10 mouse cellular contexts compared by ENCODE assay signal in genomic region chr6:38252139-38252538, GRCm38 (mm10). TPM values are rescaled to one million over a fixed set of nuclear protein-coding genes. Genes with fewer than 3 reads are reported as not detected.
DNase-seq lines count a peak whose midpoint lies in the region; ATAC-seq and TF ChIP-seq lines count a peak whose summit lies in the region.
"Had no signal": no experiment of that assay in that cellular context is flagged by ENCODE, and none has a peak within 500 bp of the region (broad histone marks: within the 10 kb centered on the region; RNA-seq: fewer than 3 reads in every experiment).

No protein-coding gene starts in this region.

- no peak overlapping the region for H3K27ac ChIP-seq in lung, embryonic 14.5 days (ENCODE audit: low read depth)
- peak overlapping the region; percentile 98; the same call in 1 of the 2 replicates for H3K27ac ChIP-seq in hindbrain, embryonic 14.5 days
- 0 out of 2 replicates have a peak overlapping the region, but pooled peaks have one; percentile 4 for H3K27ac ChIP-seq in limb, embryonic 13.5 days
- H3K27ac ChIP-seq in stomach, postnatal 0 days (replicated peaks), result no peak overlapping the region
- H3K27ac ChIP-seq in liver, postnatal 0 days (ENCODE audit: low read depth), result no peak overlapping the region

- H3K9ac ChIP-seq in lung, embryonic 14.5 days, result no peak overlapping the region
- H3K9ac ChIP-seq in hindbrain, embryonic 14.5 days, result peak overlapping the region; percentile 100
- peak overlapping the region; percentile 97 for H3K9ac ChIP-seq in limb, embryonic 13.5 days
- H3K9ac ChIP-seq in stomach, postnatal 0 days (ENCODE audit: low read length), result no peak overlapping the region
- H3K9ac ChIP-seq in liver, postnatal 0 days (replicated peaks), result no peak overlapping the region

- no peak for ATAC-seq in lung, embryonic 14.5 days (ENCODE audit: insufficient read depth)
- no peak for ATAC-seq in hindbrain, embryonic 14.5 days (ENCODE audit: low FRiP score)
- no peak for ATAC-seq in limb, embryonic 13.5 days (ENCODE audit: low FRiP score, low read depth)
- no peak for ATAC-seq in stomach, postnatal 0 days (ENCODE audit: low FRiP score, low TSS enrichment)
- no peak for ATAC-seq in erythroid progenitor cell, adult 5-6 weeks (replicated peaks; ENCODE audit: low FRiP score, poor library complexity, severe bottlenecking)
- no peak for ATAC-seq in liver, postnatal 0 days

- no peak for TF ChIP-seq CTCF in lung, embryonic 14.5 days (IDR thresholded peaks at IDR 0.05; ENCODE audit: low read depth)
- no peak for TF ChIP-seq CTCF in stomach, postnatal 0 days (IDR thresholded peaks at IDR 0.05; ENCODE audit: low read depth)
- TF ChIP-seq CTCF in liver, postnatal 0 days (IDR thresholded peaks at IDR 0.05; ENCODE audit: low read depth), result no peak

- H3K4me2 ChIP-seq in lung, embryonic 14.5 days, result peak overlapping the region; percentile 71
- peak overlapping the region; percentile 80 for H3K4me2 ChIP-seq in hindbrain, embryonic 14.5 days (replicated peaks)
- peak overlapping the region; percentile 71 for H3K4me2 ChIP-seq in limb, embryonic 13.5 days (replicated peaks)
- peak overlapping the region; percentile 98 for H3K4me2 ChIP-seq in stomach, postnatal 0 days (replicated peaks; ENCODE audit: low read depth)
- H3K4me2 ChIP-seq in liver, postnatal 0 days (ENCODE audit: low read depth, low read length), result no peak overlapping the region

- no peak overlapping the region for H3K4me3 ChIP-seq in lung, embryonic 14.5 days (ENCODE audit: low read depth, low read length)
- peak overlapping the region; percentile 97 for H3K4me3 ChIP-seq in hindbrain, embryonic 14.5 days (replicated peaks; ENCODE audit: low read length)
- peak overlapping the region; percentile 86 for H3K4me3 ChIP-seq in limb, embryonic 13.5 days
- no peak overlapping the region for H3K4me3 ChIP-seq in stomach, postnatal 0 days (ENCODE audit: low read depth, low read length)
- no peak overlapping the region for H3K4me3 ChIP-seq in liver, postnatal 0 days (ENCODE audit: low read depth, low read length)

- 54% methylated on average over 10 of the region's 10 CpGs for WGBS in lung, embryonic 14.5 days
- 57% methylated on average over 10 of the region's 10 CpGs for WGBS in hindbrain, embryonic 14.5 days
- 42% methylated on average over 10 of the region's 10 CpGs for WGBS in limb, embryonic 13.5 days
- 70% methylated on average over 10 of the region's 10 CpGs for WGBS in stomach, postnatal 0 days
- WGBS in liver, postnatal 0 days (ENCODE audit: insufficient replicate concordance), result 84% methylated on average over 10 of the region's 10 CpGs

- no peak for TF ChIP-seq EP300 in stomach, postnatal 0 days (optimal IDR thresholded peaks at IDR 0.05)
- TF ChIP-seq EP300 in liver, postnatal 0 days (IDR thresholded peaks at IDR 0.05; ENCODE audit: low read depth), result no peak

- H3K27me3 ChIP-seq in lung, embryonic 14.5 days (ENCODE audit: insufficient read depth, low read length), result no peaks in the 10 kb centered on the region
- no peaks in the 10 kb centered on the region for H3K27me3 ChIP-seq in hindbrain, embryonic 14.5 days (ENCODE audit: control insufficient read depth, insufficient read depth, low read length)
- H3K27me3 ChIP-seq in limb, embryonic 13.5 days, result no peaks in the 10 kb centered on the region
- no peaks in the 10 kb centered on the region for H3K27me3 ChIP-seq in stomach, postnatal 0 days (ENCODE audit: control insufficient read depth, insufficient read depth, low read length)
- peaks cover 8% of the 10 kb centered on the region for H3K27me3 ChIP-seq in liver, postnatal 0 days (ENCODE audit: insufficient read depth, low read length)

- H3K9me3 ChIP-seq in lung, embryonic 14.5 days (ENCODE audit: low read depth, low read length), result no peaks in the 10 kb centered on the region
- H3K9me3 ChIP-seq in hindbrain, embryonic 14.5 days (ENCODE audit: control insufficient read depth, low read length), result no peaks in the 10 kb centered on the region
- H3K9me3 ChIP-seq in limb, embryonic 13.5 days, result no peaks in the 10 kb centered on the region
- no peaks in the 10 kb centered on the region for H3K9me3 ChIP-seq in stomach, postnatal 0 days (ENCODE audit: control insufficient read depth, low read length)
- no peaks in the 10 kb centered on the region for H3K9me3 ChIP-seq in liver, postnatal 0 days (ENCODE audit: low read length)
- H3K9me3 ChIP-seq: G1E had no signal

- H3K4me1 ChIP-seq in lung, embryonic 14.5 days (ENCODE audit: insufficient read depth), result no peaks in the 10 kb centered on the region
- peaks cover 38% of the 10 kb centered on the region for H3K4me1 ChIP-seq in hindbrain, embryonic 14.5 days (replicated peaks; ENCODE audit: control insufficient read depth, insufficient read depth, low read length)
- peaks cover 30% of the 10 kb centered on the region for H3K4me1 ChIP-seq in limb, embryonic 13.5 days
- H3K4me1 ChIP-seq in stomach, postnatal 0 days (replicated peaks; ENCODE audit: control insufficient read depth, insufficient read depth), result no peaks in the 10 kb centered on the region; the same call in 1 of the 2 replicates
- H3K4me1 ChIP-seq in liver, postnatal 0 days (ENCODE audit: insufficient read depth), result 0 out of 2 replicates have a peak, but pooled peaks cover 3% of the 10 kb centered on the region

- DNase-seq in lung, embryonic 14.5 days, result no peak
- DNase-seq in lung, postnatal 14 days, result no peak
- no peak for DNase-seq in hindbrain, embryonic 14.5 days (ENCODE audit: low spot score)
- DNase-seq in stomach, postnatal 0 days (ENCODE audit: low spot score), result no peak
- DNase-seq in spleen, postnatal 14 days (ENCODE audit: low spot score in 2 of 2), result no peak
- DNase-seq in liver, postnatal 0 days, result no peak
- DNase-seq: gastrocnemius, postnatal 36 days had no signal

- no peaks in the 10 kb centered on the region; the same call in 1 of the 2 replicates for H3K36me3 ChIP-seq in lung, embryonic 14.5 days (ENCODE audit: insufficient read depth)
- no peaks in the 10 kb centered on the region for H3K36me3 ChIP-seq in hindbrain, embryonic 14.5 days (replicated peaks; ENCODE audit: control insufficient read depth, insufficient read depth)
- H3K36me3 ChIP-seq in limb, embryonic 13.5 days, result no peaks in the 10 kb centered on the region
- H3K36me3 ChIP-seq in stomach, postnatal 0 days (ENCODE audit: control insufficient read depth, insufficient read depth, low read length), result no peaks in the 10 kb centered on the region
- H3K36me3 ChIP-seq in liver, postnatal 0 days (replicated peaks; ENCODE audit: insufficient read depth, low read length), result no peaks in the 10 kb centered on the region
- H3K36me3 ChIP-seq: G1E had no signal

RNA-seq across cellular contexts. Expression of gene D630045J12Rik, which starts 1.7 kb away (rescaled TPM):
- polyA plus RNA-seq in lung, embryonic 14.5 days (2014; fragmentation: Nextera tagmentation; extraction: Ambion mirVana), result 5.9 and 6.2 TPM in 2 replicates
- 18.8 and 19.0 TPM in 2 replicates for polyA plus RNA-seq in hindbrain, embryonic 14.5 days (2014; fragmentation: Nextera tagmentation; extraction: Ambion mirVana)
- 8.1 and 8.2 TPM in 2 replicates for polyA plus RNA-seq in limb, embryonic 13.5 days (2015; fragmentation: Nextera tagmentation; extraction: Ambion mirVana)
- 0.70 and 1.1 TPM in 2 replicates for polyA plus RNA-seq in stomach, postnatal 0 days (2015; fragmentation: Nextera tagmentation; extraction: Ambion mirVana)
- total RNA-seq in erythroid progenitor cell, adult 5-6 weeks (2015; ENCODE audit: low replicate concordance), result 0.72 TPM in 1 of 2 replicates, not detected in the other
- total RNA-seq in erythroid progenitor cell, adult 5-6 weeks (2017; ENCODE audit: low replicate concordance), result 0.13 TPM in 1 of 2 replicates, not detected in the other
- 0.13 and 0.18 TPM in 2 replicates for polyA plus RNA-seq in liver, postnatal 0 days (2015; fragmentation: Nextera tagmentation; extraction: Ambion mirVana)

RNA-seq across cellular contexts. Expression of gene Zc3hav1l, which starts 46.9 kb away (rescaled TPM):
- 14.2 and 14.4 TPM in 2 replicates for polyA plus RNA-seq in lung, embryonic 14.5 days (2014; fragmentation: Nextera tagmentation; extraction: Ambion mirVana)
- polyA plus RNA-seq in hindbrain, embryonic 14.5 days (2014; fragmentation: Nextera tagmentation; extraction: Ambion mirVana), result 8.9 and 9.3 TPM in 2 replicates
- polyA plus RNA-seq in limb, embryonic 13.5 days (2015; fragmentation: Nextera tagmentation; extraction: Ambion mirVana), result 13.9 and 15.0 TPM in 2 replicates
- 2.1 and 2.3 TPM in 2 replicates for polyA plus RNA-seq in stomach, postnatal 0 days (2015; fragmentation: Nextera tagmentation; extraction: Ambion mirVana)
- 1.1 and 2.5 TPM in 2 replicates for total RNA-seq in erythroid progenitor cell, adult 5-6 weeks (2015; ENCODE audit: low replicate concordance)
- 0.64 and 1.1 TPM in 2 replicates for total RNA-seq in erythroid progenitor cell, adult 5-6 weeks (2017; ENCODE audit: low replicate concordance)
- 0.59 and 0.61 TPM in 2 replicates for polyA plus RNA-seq in liver, postnatal 0 days (2015; fragmentation: Nextera tagmentation; extraction: Ambion mirVana)

Comparison
In these comparisons a context has a peak if more than half of its experiments do, and no peak if none do; other contexts are left out.
1. H3K27ac ChIP-seq: peak in hindbrain, embryonic 14.5 days (single experiment) and limb, embryonic 13.5 days (single experiment); none in lung, embryonic 14.5 days (single experiment), stomach, postnatal 0 days (single experiment) and liver, postnatal 0 days (single experiment).
2. H3K4me3 ChIP-seq: peak in hindbrain, embryonic 14.5 days (single experiment) and limb, embryonic 13.5 days (single experiment); none in lung, embryonic 14.5 days (single experiment), stomach, postnatal 0 days (single experiment) and liver, postnatal 0 days (single experiment).
3. H3K9ac ChIP-seq: peak in hindbrain, embryonic 14.5 days (single experiment) and limb, embryonic 13.5 days (single experiment); none in lung, embryonic 14.5 days (single experiment), stomach, postnatal 0 days (single experiment) and liver, postnatal 0 days (single experiment).